Mouse (Mus musculus): ENCODE measurements around the gene Vegfc. TPM values are rescaled to one million over a fixed set of nuclear protein-coding genes. Genes with fewer than 3 reads are reported as not detected.
A peak's percentile ranks its signal among the peaks of the same experiment; 100 is the strongest.

The Vegfc gene
- polyA plus RNA-seq, 1 experiment from 2014 or later: 9.7 TPM

DNA sequence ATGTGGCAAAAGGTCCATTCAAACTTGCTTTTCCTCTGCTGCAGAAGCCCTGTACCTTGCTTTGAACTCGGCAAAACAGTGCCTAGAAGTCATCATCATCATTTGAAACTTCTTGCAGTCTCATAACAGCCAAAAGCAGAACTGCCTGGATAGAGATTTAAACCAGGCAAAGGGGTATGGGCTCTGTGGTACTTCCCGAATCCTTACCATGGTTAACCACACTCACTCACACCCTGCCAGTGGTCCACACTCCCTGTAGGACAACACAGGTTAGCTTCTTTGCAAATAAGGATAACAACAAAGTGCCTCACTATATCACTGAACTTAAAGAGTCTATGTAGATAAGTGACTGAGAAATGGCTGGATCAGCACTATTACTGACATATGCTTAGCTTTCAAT lies 9.7 kb downstream of the Vegfc start:
- Histone ChIP-seq H3K27me3 (replicated peaks) (no peaks in the 10 kb centered on the region), H3K36me3 (no peaks in the 10 kb centered on the region), H3K4me2 (no peak overlapping the region), H3K4me3 (no peak overlapping the region), H3K9me3 (no peaks in the 10 kb centered on the region), H3K27ac (replicated peaks) (no peak overlapping the region), H3K4me1 (peaks cover 33% of the 10 kb centered on the region), H3K9ac (no peak overlapping the region)
- no peak for ATAC-seq (ENCODE audit: extremely low read depth, insufficient number of reproducible peaks, low FRiP score, low TSS enrichment)
- WGBS: 75% methylated on average over 2 of the region's 2 CpGs

DNA sequence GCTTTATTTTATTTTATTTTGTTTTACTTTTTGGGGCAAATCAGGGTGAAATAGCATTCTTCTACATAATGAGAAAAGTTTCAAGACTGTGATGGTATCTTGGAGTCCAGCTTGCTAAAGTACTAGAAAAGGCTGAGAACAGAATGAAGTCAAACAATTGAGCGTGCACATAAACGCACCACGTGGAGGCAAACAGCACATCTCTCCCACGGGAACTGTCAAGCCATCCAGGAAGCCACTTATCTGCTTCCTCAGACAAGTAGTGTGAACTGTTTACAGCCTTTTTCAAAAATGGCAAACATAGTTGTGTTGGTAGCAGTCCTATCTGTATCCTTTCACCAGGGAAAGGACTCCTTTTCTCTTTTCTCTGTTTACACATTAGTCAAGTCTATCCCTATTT lies 11.8 kb downstream of the Vegfc start:
- 37% methylated on average over 4 of the region's 4 CpGs for WGBS
- no peak overlapping the region for H3K4me3 ChIP-seq
- peaks cover 17% of the 10 kb centered on the region for H3K4me1 ChIP-seq
- no peaks in the 10 kb centered on the region for H3K36me3 ChIP-seq
- ATAC-seq (ENCODE audit: extremely low read depth, insufficient number of reproducible peaks, low FRiP score, low TSS enrichment): no peak
- H3K4me2 ChIP-seq: no peak overlapping the region
- no peaks in the 10 kb centered on the region for H3K9me3 ChIP-seq
- no peaks in the 10 kb centered on the region for H3K27me3 ChIP-seq (replicated peaks)
- H3K27ac ChIP-seq (replicated peaks): peak overlapping the region; percentile 32; the same call in 1 of the 2 replicates
- H3K9ac ChIP-seq: no peak overlapping the region

DNA sequence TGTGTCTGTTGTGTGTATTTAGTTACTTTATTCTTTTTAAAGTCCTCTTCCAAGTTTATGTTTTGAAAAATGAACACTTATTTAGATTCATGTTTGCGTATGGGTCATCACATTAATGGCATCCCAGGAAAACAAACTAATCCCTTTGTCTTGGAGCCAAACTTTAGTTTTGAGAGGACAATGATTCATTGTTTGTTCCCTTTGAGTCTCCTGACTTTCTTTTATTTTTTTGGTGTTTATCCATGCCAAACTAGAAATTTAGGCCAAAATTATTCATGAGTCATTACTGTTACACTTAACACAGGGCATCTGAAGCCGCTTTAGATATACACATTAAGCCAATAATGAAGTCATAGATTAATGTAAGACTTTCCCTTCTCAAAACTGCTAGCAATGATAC lies 12.5 kb downstream of the Vegfc start:
- Histone ChIP-seq H3K27me3 (replicated peaks) (no peaks in the 10 kb centered on the region), H3K4me2 (no peak overlapping the region), H3K4me1 (peaks cover 14% of the 10 kb centered on the region), H3K27ac (replicated peaks) (no peak overlapping the region), H3K9me3 (no peaks in the 10 kb centered on the region), H3K36me3 (no peaks in the 10 kb centered on the region), H3K4me3 (no peak overlapping the region), H3K9ac (no peak overlapping the region)
- ATAC-seq (ENCODE audit: extremely low read depth, insufficient number of reproducible peaks, low FRiP score, low TSS enrichment): no peak
- WGBS: 85% methylated on average over 2 of the region's 2 CpGs

DNA sequence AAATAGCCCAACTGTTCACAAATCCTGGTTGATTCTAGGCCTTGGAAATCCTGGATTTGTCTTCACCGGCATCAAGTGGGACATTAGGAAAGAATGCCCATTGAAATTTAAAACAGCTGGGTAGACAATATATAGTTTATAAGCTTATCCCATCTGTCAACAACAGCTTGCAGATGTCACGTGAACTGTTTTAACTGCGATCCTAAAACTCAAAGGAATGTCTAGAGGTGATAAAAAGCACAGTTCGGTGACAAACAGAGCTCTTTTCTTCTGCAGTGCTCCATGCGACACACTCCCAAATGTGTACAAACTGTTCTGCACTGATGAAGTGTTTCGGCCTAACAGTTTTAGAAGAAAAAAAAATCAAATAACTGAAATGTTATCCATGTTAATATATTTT lies 22.7 kb downstream of the Vegfc start:
- H3K4me3 ChIP-seq: no peak overlapping the region
- H3K4me1 ChIP-seq: peaks cover 25% of the 10 kb centered on the region
- H3K4me2 ChIP-seq: peak overlapping the region; percentile 3; the same call in 1 of the 2 replicates
- no peaks in the 10 kb centered on the region for H3K36me3 ChIP-seq
- H3K9ac ChIP-seq: no peak overlapping the region
- H3K9me3 ChIP-seq: no peaks in the 10 kb centered on the region
- ATAC-seq (ENCODE audit: extremely low read depth, insufficient number of reproducible peaks, low FRiP score, low TSS enrichment): no peak
- H3K27me3 ChIP-seq (replicated peaks): no peaks in the 10 kb centered on the region
- peak overlapping the region; percentile 2; the same call in 1 of the 2 replicates for H3K27ac ChIP-seq (replicated peaks)
- 21% methylated on average over 6 of the region's 6 CpGs for WGBS

DNA sequence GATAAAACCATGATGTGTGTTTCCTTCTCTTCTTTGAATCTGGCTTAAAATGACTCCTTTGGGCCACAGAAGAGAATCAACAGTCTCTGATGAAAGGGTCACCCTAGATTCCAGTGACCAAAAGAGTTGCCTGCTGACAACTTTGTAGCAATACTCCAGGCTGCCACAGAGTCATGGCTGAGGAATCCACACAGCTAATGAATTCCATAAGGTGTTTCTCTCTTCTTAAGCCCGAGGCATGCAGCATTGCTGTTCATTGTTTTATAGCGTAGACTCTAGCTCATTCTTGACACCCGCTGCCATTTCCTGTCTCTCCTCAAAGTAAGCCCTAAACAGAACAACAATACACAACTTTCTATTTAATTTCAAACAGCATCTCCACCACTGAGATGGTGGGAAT lies 37.2 kb downstream of the Vegfc start:
- H3K27me3 ChIP-seq (replicated peaks): no peaks in the 10 kb centered on the region
- H3K9ac ChIP-seq: no peak overlapping the region
- ATAC-seq (ENCODE audit: extremely low read depth, insufficient number of reproducible peaks, low FRiP score, low TSS enrichment): no peak
- peaks cover 18% of the 10 kb centered on the region for H3K4me1 ChIP-seq
- H3K27ac ChIP-seq (replicated peaks): peak overlapping the region; percentile 48
- H3K4me3 ChIP-seq: no peak overlapping the region
- H3K36me3 ChIP-seq: no peaks in the 10 kb centered on the region
- H3K4me2 ChIP-seq: no peak overlapping the region
- WGBS: 36% methylated on average over 3 of the region's 3 CpGs
- no peaks in the 10 kb centered on the region for H3K9me3 ChIP-seq

DNA sequence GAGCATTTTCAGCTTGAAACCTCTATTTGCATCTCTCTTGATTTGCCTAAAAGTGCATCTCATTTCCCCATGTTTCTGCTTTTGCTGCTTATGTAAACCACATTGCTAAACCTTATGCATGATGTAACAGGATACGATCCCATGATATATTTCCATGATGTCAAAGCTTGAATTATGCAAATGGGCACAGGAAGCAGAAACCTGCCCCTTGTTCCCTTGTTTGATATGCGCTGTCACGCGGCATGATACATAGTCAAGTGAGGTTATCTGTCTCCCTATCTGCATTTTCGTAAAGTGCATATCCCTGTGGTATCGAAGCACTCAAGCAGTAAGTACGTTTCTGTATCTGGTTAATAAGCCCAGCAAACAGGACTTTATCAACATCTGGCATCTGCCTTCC lies 42.7 kb downstream of the Vegfc start:
- no peaks in the 10 kb centered on the region for H3K36me3 ChIP-seq
- ATAC-seq (ENCODE audit: extremely low read depth, insufficient number of reproducible peaks, low FRiP score, low TSS enrichment): no peak
- peaks cover 24% of the 10 kb centered on the region for H3K4me1 ChIP-seq
- no peaks in the 10 kb centered on the region for H3K9me3 ChIP-seq
- H3K9ac ChIP-seq: no peak overlapping the region
- H3K27ac ChIP-seq (replicated peaks): no peak overlapping the region
- WGBS: 83% methylated on average over 7 of the region's 7 CpGs
- no peak overlapping the region for H3K4me2 ChIP-seq
- no peaks in the 10 kb centered on the region for H3K27me3 ChIP-seq (replicated peaks)
- no peak overlapping the region for H3K4me3 ChIP-seq

DNA sequence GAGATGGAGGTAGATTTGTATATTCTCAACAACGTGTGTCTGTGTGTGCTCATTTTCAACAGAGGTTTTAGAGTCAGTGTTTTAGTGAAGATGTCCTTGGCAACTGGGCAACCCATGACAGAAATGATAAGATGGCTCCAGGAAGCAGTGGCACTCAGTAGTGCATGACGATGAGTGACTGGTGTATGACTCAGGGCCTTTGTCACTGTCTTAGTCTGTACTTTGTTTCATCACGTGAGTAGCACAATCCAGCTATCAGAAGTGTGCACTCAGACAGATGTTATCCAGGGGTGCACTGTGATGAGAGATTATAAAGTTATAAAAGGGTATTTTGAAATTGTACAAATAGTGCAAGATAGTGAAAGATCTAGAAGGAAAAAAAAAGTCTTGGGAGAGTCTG lies 44.5 kb downstream of the Vegfc start:
- ATAC-seq (ENCODE audit: extremely low read depth, insufficient number of reproducible peaks, low FRiP score, low TSS enrichment): no peak

DNA sequence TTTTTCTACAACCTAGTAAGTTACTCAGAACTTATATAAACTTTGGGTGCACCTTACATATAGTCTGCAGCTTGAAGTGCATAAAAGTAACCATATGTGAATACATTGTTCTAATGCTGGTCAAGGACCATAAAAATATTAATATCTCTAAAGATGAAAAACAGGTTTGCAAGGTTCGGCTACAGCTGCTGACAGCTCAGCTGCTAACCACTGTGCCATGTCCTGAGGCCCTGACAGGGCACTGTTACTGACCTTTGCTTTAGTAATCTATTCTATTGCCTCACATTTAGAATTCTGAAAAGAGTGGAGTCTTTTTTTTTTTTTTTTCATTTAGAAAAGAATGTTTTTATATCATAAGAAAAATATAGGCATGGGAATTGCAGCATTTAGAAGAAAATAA lies 44.9 kb downstream of the Vegfc start:
- Histone ChIP-seq H3K27ac (replicated peaks) (no peak overlapping the region), H3K4me2 (no peak overlapping the region)
- WGBS: 66% methylated on average over 1 of the region's 1 CpGs

More for the DNA sequence above, 44.5 kb downstream of the Vegfc start:
- Histone ChIP-seq H3K27ac (replicated peaks) (no peak overlapping the region), H3K4me1 (peaks cover 24% of the 10 kb centered on the region), H3K36me3 (no peaks in the 10 kb centered on the region), H3K9ac (no peak overlapping the region), H3K4me3 (no peak overlapping the region), H3K9me3 (no peaks in the 10 kb centered on the region), H3K4me2 (no peak overlapping the region), H3K27me3 (replicated peaks) (no peaks in the 10 kb centered on the region)
- 34% methylated on average over 3 of the region's 3 CpGs for WGBS

DNA sequence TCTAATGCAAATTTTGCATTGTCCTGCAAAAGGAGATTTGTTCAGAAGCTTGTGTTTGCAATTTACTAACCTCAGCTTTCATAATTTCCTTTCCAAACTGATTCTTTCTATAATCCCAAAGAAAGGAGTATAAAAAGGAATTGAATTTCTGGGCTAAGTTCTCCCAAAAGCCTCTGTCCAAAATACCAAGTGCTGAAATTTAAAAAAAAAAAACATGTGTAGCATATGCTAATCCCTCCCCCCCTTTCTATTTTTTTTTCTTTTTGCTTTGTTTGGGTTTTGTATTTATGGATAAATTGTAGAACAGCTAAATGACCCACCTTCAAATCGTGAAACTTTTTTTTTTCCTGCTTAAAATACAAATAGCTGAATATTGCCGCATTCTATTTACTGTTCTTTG lies 53.2 kb downstream of the Vegfc start:
- H3K27me3 ChIP-seq (replicated peaks): no peaks in the 10 kb centered on the region
- WGBS: 82% methylated on average over 2 of the region's 2 CpGs
- H3K4me1 ChIP-seq: no peaks in the 10 kb centered on the region
- no peaks in the 10 kb centered on the region for H3K36me3 ChIP-seq
- no peak overlapping the region for H3K27ac ChIP-seq (replicated peaks)
- ATAC-seq (ENCODE audit: extremely low read depth, insufficient number of reproducible peaks, low FRiP score, low TSS enrichment): no peak
- no peak overlapping the region for H3K4me2 ChIP-seq
- H3K4me3 ChIP-seq: no peak overlapping the region
- no peak overlapping the region for H3K9ac ChIP-seq
- no peaks in the 10 kb centered on the region for H3K9me3 ChIP-seq

More for the DNA sequence above, 44.9 kb downstream of the Vegfc start:
- peaks cover 24% of the 10 kb centered on the region for H3K4me1 ChIP-seq
- no peaks in the 10 kb centered on the region for H3K36me3 ChIP-seq
- no peak overlapping the region for H3K4me3 ChIP-seq
- H3K9me3 ChIP-seq: no peaks in the 10 kb centered on the region
- no peak overlapping the region for H3K9ac ChIP-seq
- H3K27me3 ChIP-seq (replicated peaks): no peaks in the 10 kb centered on the region
- no peak for ATAC-seq (ENCODE audit: extremely low read depth, insufficient number of reproducible peaks, low FRiP score, low TSS enrichment)

DNA sequence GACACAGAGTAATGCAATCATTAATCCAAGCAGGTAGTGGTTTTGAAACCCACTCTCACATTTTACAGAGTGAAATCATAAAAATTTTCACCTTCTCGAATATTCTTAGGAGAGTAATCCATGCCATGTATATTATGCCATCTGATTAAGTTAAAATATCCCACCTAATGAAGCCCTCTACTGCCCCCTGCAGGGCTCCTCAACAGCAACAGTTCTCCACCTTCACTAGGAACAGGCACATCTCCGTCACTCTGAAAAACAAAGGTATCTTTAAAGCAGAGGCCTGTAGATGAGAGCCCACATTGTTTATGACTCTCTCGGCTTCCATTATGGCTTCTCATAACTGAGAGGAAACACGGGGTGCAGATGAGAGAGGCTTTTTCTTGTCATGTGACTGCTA lies 75.8 kb downstream of the Vegfc start:
- 53% methylated on average over 4 of the region's 4 CpGs for WGBS
- peaks cover 12% of the 10 kb centered on the region; the same call in 1 of the 2 replicates for H3K36me3 ChIP-seq
- H3K9ac ChIP-seq: no peak overlapping the region
- 0 out of 2 replicates have a peak, but pooled peaks cover 2% of the 10 kb centered on the region for H3K4me1 ChIP-seq
- H3K4me3 ChIP-seq: no peak overlapping the region
- no peak overlapping the region for H3K27ac ChIP-seq (replicated peaks)
- no peak for ATAC-seq (ENCODE audit: extremely low read depth, insufficient number of reproducible peaks, low FRiP score, low TSS enrichment)
- no peaks in the 10 kb centered on the region for H3K27me3 ChIP-seq (replicated peaks)
- H3K4me2 ChIP-seq: no peak overlapping the region
- H3K9me3 ChIP-seq: no peaks in the 10 kb centered on the region

DNA sequence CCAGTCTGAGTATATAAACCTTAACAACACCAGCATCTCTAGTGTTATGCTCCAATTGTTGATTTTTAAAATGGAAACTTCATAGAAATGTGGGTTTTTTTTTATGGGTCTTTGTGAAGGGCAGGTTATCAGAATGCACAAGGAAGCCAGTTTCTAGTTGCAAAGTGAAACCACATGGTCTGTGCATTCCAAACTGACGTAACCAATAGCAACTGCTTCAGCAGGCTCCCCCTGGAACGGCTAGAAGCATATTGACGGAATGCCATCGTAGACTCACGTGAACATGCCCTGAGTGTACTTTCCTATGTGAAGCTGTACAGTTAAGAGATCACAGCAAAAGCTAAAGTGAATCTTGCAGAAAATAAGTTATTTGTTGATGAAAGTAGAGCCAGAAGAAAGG lies 86.1 kb downstream of the Vegfc start:
- H3K4me2 ChIP-seq: peak overlapping the region; percentile 61
- H3K27me3 ChIP-seq (replicated peaks): no peaks in the 10 kb centered on the region
- peak overlapping the region; percentile 29 for H3K4me3 ChIP-seq
- H3K9me3 ChIP-seq: no peaks in the 10 kb centered on the region
- H3K9ac ChIP-seq: no peak overlapping the region
- H3K27ac ChIP-seq (replicated peaks): no peak overlapping the region
- peaks cover 7% of the 10 kb centered on the region; the same call in 1 of the 2 replicates for H3K36me3 ChIP-seq
- ATAC-seq (ENCODE audit: extremely low read depth, insufficient number of reproducible peaks, low FRiP score, low TSS enrichment): no peak
- WGBS: 11% methylated on average over 5 of the region's 5 CpGs
- H3K4me1 ChIP-seq: peaks cover 10% of the 10 kb centered on the region

DNA sequence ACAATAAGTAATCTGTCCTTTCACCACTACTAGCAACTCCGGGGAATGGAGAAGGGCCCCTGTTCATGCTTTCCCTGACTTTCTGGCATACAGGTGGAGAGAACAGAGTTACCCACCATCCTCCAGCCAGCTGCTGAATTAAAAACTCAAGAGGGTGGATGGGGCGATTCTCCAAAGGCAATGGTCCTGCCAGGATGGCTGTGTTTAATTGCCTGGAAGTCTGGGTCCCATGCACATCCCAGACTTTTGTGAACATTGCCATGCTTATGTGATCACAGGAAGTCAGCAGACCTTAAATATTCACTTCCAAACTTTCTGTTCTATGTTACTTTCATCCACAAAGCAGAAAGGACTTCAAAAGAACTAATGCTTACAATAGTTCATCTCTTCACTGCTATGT lies 107.9 kb downstream of the Vegfc start:
- Histone ChIP-seq H3K27me3 (replicated peaks) (no peaks in the 10 kb centered on the region), H3K9ac (no peak overlapping the region), H3K36me3 (peaks cover 46% of the 10 kb centered on the region), H3K4me3 (no peak overlapping the region), H3K9me3 (no peaks in the 10 kb centered on the region), H3K4me1 (no peaks in the 10 kb centered on the region), H3K27ac (replicated peaks) (no peak overlapping the region), H3K4me2 (no peak overlapping the region)
- 78% methylated on average over 2 of the region's 2 CpGs for WGBS
- ATAC-seq (ENCODE audit: extremely low read depth, insufficient number of reproducible peaks, low FRiP score, low TSS enrichment): no peak
